In the genomic region with DNA sequence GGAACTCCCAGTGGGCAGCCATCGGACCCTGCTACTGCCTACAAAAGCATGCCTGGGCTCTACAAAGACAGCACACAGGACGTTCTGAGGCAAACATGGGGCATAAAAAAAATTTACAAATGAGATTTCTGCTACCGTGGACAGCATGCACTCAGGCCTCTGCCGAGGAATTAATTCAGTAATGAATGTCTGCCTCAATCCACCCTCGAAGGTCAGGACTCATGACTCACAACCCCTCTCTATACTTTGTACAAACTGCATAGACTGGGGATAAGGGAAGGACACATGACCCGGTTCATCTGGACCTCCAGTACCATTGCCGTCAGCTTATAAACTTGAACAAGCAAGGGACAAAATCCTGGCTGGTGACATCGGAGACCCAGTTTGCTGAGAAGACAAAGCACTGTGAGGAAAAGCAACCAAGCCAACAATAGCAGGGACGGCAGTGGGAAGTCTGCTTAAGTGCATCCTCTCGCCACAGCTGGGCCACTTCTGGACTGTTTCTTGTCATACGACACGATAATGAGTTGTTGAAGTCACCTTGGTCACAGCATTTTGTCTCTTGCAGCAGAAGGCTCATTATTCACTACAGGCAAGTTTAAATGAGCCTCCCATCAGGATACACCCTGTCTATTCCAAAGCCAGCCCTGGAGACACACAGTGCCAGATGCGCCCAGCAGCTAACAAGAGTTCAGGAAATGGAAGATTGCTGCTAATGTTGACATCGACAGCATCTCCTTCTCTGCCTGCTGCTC, we compare ENCODE assay signal across 10 mouse cellular contexts.
A peak's percentile ranks its signal among the peaks of the same experiment; 100 is the strongest.
DNase-seq lines count a peak whose midpoint lies in the region; ATAC-seq and TF ChIP-seq lines count a peak whose summit lies in the region.
"Had no signal": no experiment of that assay in that cellular context is flagged by ENCODE, and none has a peak within 500 bp of the region (broad histone marks: within the 10 kb centered on the region; RNA-seq: fewer than 3 reads in every experiment).

No protein-coding gene starts in this region.

- peak; percentile 45; the same call in 1 of the 2 replicates for ATAC-seq in heart, embryonic 12.5 days (ENCODE audit: insufficient number of reproducible peaks, low FRiP score)
- no peak; the same call in 1 of the 2 replicates for ATAC-seq in forebrain, postnatal 0 days
- ATAC-seq in midbrain, embryonic 12.5 days (ENCODE audit: low FRiP score, low read depth): peak; percentile 80

- H3K9ac ChIP-seq in heart, embryonic 12.5 days: no peak overlapping the region
- H3K9ac ChIP-seq in forebrain, postnatal 0 days: no peak overlapping the region
- no peak overlapping the region for H3K9ac ChIP-seq in midbrain, embryonic 12.5 days (replicated peaks)

- H3K4me2 ChIP-seq in heart, embryonic 12.5 days: peak overlapping the region; percentile 14; the same call in 1 of the 2 replicates
- H3K4me2 ChIP-seq in forebrain, postnatal 0 days (ENCODE audit: low read depth): no peak overlapping the region
- no peak overlapping the region for H3K4me2 ChIP-seq in midbrain, embryonic 12.5 days (replicated peaks)

- WGBS in heart, embryonic 12.5 days: 51% methylated on average over 14 of the region's 14 CpGs
- WGBS in forebrain, postnatal 0 days: 61% methylated on average over 14 of the region's 14 CpGs
- WGBS in midbrain, embryonic 12.5 days: 68% methylated on average over 14 of the region's 14 CpGs

- H3K27ac ChIP-seq in heart, embryonic 12.5 days (ENCODE audit: poor library complexity, severe bottlenecking): peak overlapping the region; percentile 36
- H3K27ac ChIP-seq in forebrain, postnatal 0 days (ENCODE audit: low read depth, low read length): no peak overlapping the region
- H3K27ac ChIP-seq in midbrain, embryonic 12.5 days (replicated peaks): peak overlapping the region; percentile 63; the same call in 1 of the 2 replicates

- H3K4me1 ChIP-seq in heart, embryonic 12.5 days (replicated peaks): peaks cover 40% of the 10 kb centered on the region
- H3K4me1 ChIP-seq in forebrain, postnatal 0 days (ENCODE audit: insufficient read depth): 0 out of 2 replicates have a peak, but pooled peaks cover 6% of the 10 kb centered on the region
- peaks cover 17% of the 10 kb centered on the region for H3K4me1 ChIP-seq in midbrain, embryonic 12.5 days

- intact Hi-C loops in heart, postnatal 36 days (cut with DNase I): no loop called here

- no peak for TF ChIP-seq CTCF in forebrain, postnatal 0 days (IDR thresholded peaks at IDR 0.05; ENCODE audit: low read depth)

- peaks cover 33% of the 10 kb centered on the region for H3K36me3 ChIP-seq in heart, embryonic 12.5 days
- no peaks in the 10 kb centered on the region for H3K36me3 ChIP-seq in forebrain, postnatal 0 days (ENCODE audit: insufficient read depth)
- no peaks in the 10 kb centered on the region for H3K36me3 ChIP-seq in midbrain, embryonic 12.5 days

- no peaks in the 10 kb centered on the region for H3K9me3 ChIP-seq in heart, embryonic 12.5 days (replicated peaks)
- H3K9me3 ChIP-seq in forebrain, postnatal 0 days (ENCODE audit: low read length): no peaks in the 10 kb centered on the region
- H3K9me3 ChIP-seq in midbrain, embryonic 12.5 days: no peaks in the 10 kb centered on the region

- no peaks in the 10 kb centered on the region for H3K27me3 ChIP-seq in heart, embryonic 12.5 days (replicated peaks)
- H3K27me3 ChIP-seq in forebrain, postnatal 0 days (ENCODE audit: insufficient read depth, low read length): no peaks in the 10 kb centered on the region
- no peaks in the 10 kb centered on the region for H3K27me3 ChIP-seq in midbrain, embryonic 12.5 days
- H3K27me3 ChIP-seq: CH12.LX had no signal

- DNase-seq in heart, postnatal 36 days: no peak
- DNase-seq in brain, adult 2 months (ENCODE audit: low read depth, low spot score): peak; percentile 23
- DNase-seq in forebrain, postnatal 0 days: peak; percentile 5
- no peak for DNase-seq in layer of hippocampus, adult 9-10 months (ENCODE audit: low spot score)
- DNase-seq in embryo, embryonic 10 days (ENCODE audit: low spot score): no peak
- no peak for DNase-seq in ovary, postnatal 36 days (ENCODE audit: low spot score)
- DNase-seq: cerebellum, adult 9-11 months had no signal

- H3K4me3 ChIP-seq in heart, embryonic 12.5 days: no peak overlapping the region
- no peak overlapping the region for H3K4me3 ChIP-seq in forebrain, postnatal 0 days (ENCODE audit: low read depth, low read length)
- H3K4me3 ChIP-seq in midbrain, embryonic 12.5 days: no peak overlapping the region

Comparison
In these comparisons a context has a peak if more than half of its experiments do, and no peak if none do; other contexts are left out.
1. DNase-seq: peak in brain, adult 2 months (single experiment) and forebrain, postnatal 0 days (single experiment); none in heart, postnatal 36 days (0 of 2), layer of hippocampus, adult 9-10 months (single experiment), embryo, embryonic 10 days (single experiment) and ovary, postnatal 36 days (single experiment).